Mouse (Mus musculus): Measurements from ENCODE around the gene Serpinb6a.

The Serpinb6a gene

GRCm38 (mm10) chr13:33905176-33905954, 97.2 kb downstream of the Serpinb6a start, which contains the start of gene Serpinb6c:
TSS of gene Serpinb6c (minus strand) at chr13:33905708.
- no peak for DNase-seq (ENCODE audit: low spot score)

DNA sequence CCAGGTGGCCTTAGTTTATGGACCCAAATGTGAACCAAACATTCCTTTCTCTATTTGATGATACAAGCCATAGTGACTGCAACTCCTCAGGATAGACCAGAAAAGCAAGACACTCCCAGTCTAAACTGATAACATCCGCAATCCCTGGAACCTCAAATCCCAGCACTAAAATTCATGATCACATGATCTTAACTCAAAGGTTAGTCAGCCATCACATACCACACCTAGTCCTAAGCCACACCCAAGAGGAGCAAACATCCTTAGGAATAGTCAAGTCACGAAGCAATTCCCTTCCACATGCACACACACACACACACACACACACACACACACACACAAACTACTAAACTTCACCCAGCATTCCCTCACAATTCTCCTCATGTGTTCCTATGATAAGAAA, 99.3 kb downstream of the Serpinb6a start:
- no peak for DNase-seq (ENCODE audit: low spot score)

DNA sequence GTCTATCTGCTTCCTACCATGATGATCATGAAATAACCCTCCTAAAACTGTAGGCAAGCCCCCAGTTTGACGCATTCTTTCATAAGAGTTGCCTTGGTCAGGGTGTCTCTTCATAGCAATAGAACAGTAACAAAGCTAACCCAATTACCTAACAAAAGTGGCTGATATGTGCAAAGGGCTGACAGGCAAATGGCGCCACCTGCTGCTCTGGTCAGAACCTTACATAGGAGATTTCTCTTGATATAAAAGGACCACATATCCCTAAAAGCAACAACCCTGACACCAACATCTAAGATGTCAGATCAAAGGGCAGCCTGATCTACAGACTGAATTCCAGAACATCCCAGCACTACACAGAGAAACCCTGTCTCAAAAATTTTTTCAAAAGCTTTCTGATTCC, 108.4 kb downstream of the Serpinb6a start:
- peak; percentile 2 for DNase-seq (ENCODE audit: low spot score)
